Mouse (Mus musculus) hindbrain, embryonic 11.5 days (tissue): ENCODE measurements around the gene Arhgap4. TPM values are rescaled to one million over a fixed set of nuclear protein-coding genes. Genes with fewer than 3 reads are reported as not detected.

ENCODE experiments used
- ATAC-seq: fragments of 200-750 bp; cut with Nextera tagmentation; 2 replicates; pipeline ENCODE4 v1.8.0; 2017; ENCODE audit warnings: mild to moderate bottlenecking, moderate TSS enrichment, moderate library complexity; ENCODE audit not compliant: low FRiP score
- DNase-seq: peaks from one replicate; pipeline ENCODE4 v3.0.0-alpha.2; 2015; ENCODE audit warnings: low spot score
- H3K27ac ChIP-seq: fragments of 300-500 bp; sonication (generic); 2 replicates; pipeline ENCODE4 v1.5.1; 2014; ENCODE audit warnings: mild to moderate bottlenecking, low read depth, low read length
- H3K27me3 ChIP-seq: fragments of 300-500 bp; sonication (generic); 2 replicates; pipeline ENCODE4 v1.6.1; 2014; ENCODE audit warnings: mild to moderate bottlenecking, low read length, moderate library complexity, mixed read lengths; ENCODE audit not compliant: control insufficient read depth, insufficient read depth
- H3K36me3 ChIP-seq: fragments of 300-500 bp; sonication (generic); 2 replicates; pipeline ENCODE4 v1.6.1; 2014; ENCODE audit warnings: mild to moderate bottlenecking, low read length, moderate library complexity, mixed read lengths; ENCODE audit not compliant: control insufficient read depth, insufficient read depth
- H3K4me1 ChIP-seq: fragments of 300-500 bp; sonication (generic); replicated peaks from 2 replicates; pipeline ENCODE4 v1.6.1; 2014; ENCODE audit warnings: low read length, mixed read lengths; ENCODE audit not compliant: control insufficient read depth, insufficient read depth
- H3K4me2 ChIP-seq: fragments of 300-500 bp; sonication (generic); replicated peaks from 2 replicates; pipeline ENCODE4 v1.6.1; 2014; ENCODE audit warnings: mild to moderate bottlenecking, low read depth, low read length
- H3K4me3 ChIP-seq: fragments of 300-500 bp; sonication (generic); 2 replicates; pipeline ENCODE4 v1.5.1; 2014; ENCODE audit warnings: low read depth, low read length
- H3K9ac ChIP-seq: fragments of 300-500 bp; sonication (generic); 2 replicates; pipeline ENCODE4 v1.6.1; 2014; ENCODE audit warnings: low read depth, low read length
- H3K9me3 ChIP-seq: fragments of 300-500 bp; sonication (generic); 2 replicates; pipeline ENCODE4 v1.6.1; 2016; ENCODE audit warnings: low read length; ENCODE audit not compliant: control insufficient read depth
- WGBS: fragments of 180-500 bp; shearing (Covaris S2); extraction: QIAGEN DNeasy Blood & Tissue Kit; methylation state at CpG from one replicate; pipeline ENCODE4 v1.1.7; 2014; 5-methylcytosine and 5-hydroxymethylcytosine counted together
- polyA plus RNA-seq: library from polyadenylated mRNA; unstranded; fragments of >200 nt; fragmentation: Nextera tagmentation; extraction: Ambion mirVana; gene quantifications from 2 replicates; pipeline ENCODE4 v1.2.1, GENCODE M21; 2014

The Arhgap4 gene
- polyA plus RNA-seq = 0.99 and 2.3 TPM in 2 replicates

GRCm38 (mm10) chrX:73921823-73922549 is at the start of gene Arhgap4, which contains the start of gene Naa10:
Arhgap4 (minus strand) TSS chrX:73921870.
Naa10 (minus strand) TSS chrX:73921944.
- H3K4me1 ChIP-seq = no peaks in the 10 kb centered on the region
- no peaks in the 10 kb centered on the region for H3K27me3 ChIP-seq
- peak within 1 kb of the TSS; percentile 58 for H3K4me3 ChIP-seq
- ATAC-seq = peak; percentile 97
- H3K4me2 ChIP-seq = peak within 1 kb of the TSS; percentile 64
- WGBS = 16% methylated on average over 43 of the region's 43 CpGs
- H3K9ac ChIP-seq = peak within 1 kb of the TSS; percentile 72
- DNase-seq = peak; percentile 83
- no peaks in the 10 kb centered on the region for H3K9me3 ChIP-seq
- peak within 1 kb of the TSS; percentile 63 for H3K27ac ChIP-seq
- no peaks in the 10 kb centered on the region for H3K36me3 ChIP-seq

- Histone ChIP-seq H3K9me3 (no peaks in the 10 kb centered on the region), H3K4me2 (no peak overlapping the region), H3K27me3 (no peaks in the 10 kb centered on the region; the same call in 1 of the 2 replicates), H3K36me3 (no peaks in the 10 kb centered on the region), H3K4me1 (no peaks in the 10 kb centered on the region), H3K27ac (no peak overlapping the region), H3K4me3 (no peak overlapping the region), H3K9ac (no peak overlapping the region)
- no peak for DNase-seq
- ATAC-seq = no peak
These were observed 49.1 kb upstream of the Arhgap4 start for GRCm38 (mm10) chrX:73970781-73971180.

- no peaks in the 10 kb centered on the region for H3K36me3 ChIP-seq
- no peaks in the 10 kb centered on the region for H3K4me1 ChIP-seq
- no peaks in the 10 kb centered on the region for H3K9me3 ChIP-seq
- no peak overlapping the region for H3K4me2 ChIP-seq
- no peak overlapping the region for H3K4me3 ChIP-seq
- no peak overlapping the region for H3K9ac ChIP-seq
- WGBS = 89% methylated on average over 2 of the region's 2 CpGs
- no peaks in the 10 kb centered on the region; the same call in 1 of the 2 replicates for H3K27me3 ChIP-seq
- DNase-seq = no peak
- ATAC-seq = no peak
- H3K27ac ChIP-seq = no peak overlapping the region
These were observed 48.1 kb upstream of the Arhgap4 start for GRCm38 (mm10) chrX:73969729-73970128.

GRCm38 (mm10) chrX:73969167-73969566 is 47.5 kb upstream of the Arhgap4 start:
- 84% methylated on average over 1 of the region's 1 CpGs for WGBS
- H3K9me3 ChIP-seq = no peaks in the 10 kb centered on the region
- no peak overlapping the region for H3K27ac ChIP-seq
- H3K4me3 ChIP-seq = no peak overlapping the region
- H3K4me1 ChIP-seq = no peaks in the 10 kb centered on the region
- DNase-seq (no peak), ATAC-seq (no peak)
- no peaks in the 10 kb centered on the region for H3K36me3 ChIP-seq
- no peaks in the 10 kb centered on the region; the same call in 1 of the 2 replicates for H3K27me3 ChIP-seq
- H3K4me2 ChIP-seq = no peak overlapping the region
- no peak overlapping the region for H3K9ac ChIP-seq

GRCm38 (mm10) chrX:73967177-73968075 is 45.8 kb upstream of the Arhgap4 start:
- Histone ChIP-seq H3K27me3 (no peaks in the 10 kb centered on the region; the same call in 1 of the 2 replicates), H3K27ac (peak overlapping the region; percentile 97), H3K9me3 (no peaks in the 10 kb centered on the region), H3K9ac (peak overlapping the region; percentile 80), H3K4me3 (peak overlapping the region; percentile 70), H3K4me2 (peak overlapping the region; percentile 40), H3K4me1 (no peaks in the 10 kb centered on the region), H3K36me3 (no peaks in the 10 kb centered on the region)
- ATAC-seq (peak; percentile 89), DNase-seq (peak; percentile 89)
- 14% methylated on average over 59 of the region's 60 CpGs for WGBS

GRCm38 (mm10) chrX:73966248-73967176 is 44.8 kb upstream of the Arhgap4 start, which contains the start of gene Hcfc1:
Hcfc1 (minus strand) TSS chrX:73966357.
- Histone ChIP-seq H3K9me3 (no peaks in the 10 kb centered on the region), H3K4me2 (peak within 1 kb of the TSS; percentile 55), H3K4me3 (peak within 1 kb of the TSS; percentile 70), H3K27me3 (no peaks in the 10 kb centered on the region; the same call in 1 of the 2 replicates), H3K9ac (peak within 1 kb of the TSS; percentile 80), H3K4me1 (no peaks in the 10 kb centered on the region), H3K36me3 (no peaks in the 10 kb centered on the region), H3K27ac (peak within 1 kb of the TSS; percentile 97)
- WGBS = 16% methylated on average over 52 of the region's 58 CpGs
- ATAC-seq (peak; percentile 85), DNase-seq (peak; percentile 82)

GRCm38 (mm10) chrX:73965307-73965706 is 43.6 kb upstream of the Arhgap4 start:
- H3K36me3 ChIP-seq = no peaks in the 10 kb centered on the region
- peak overlapping the region; percentile 70 for H3K4me3 ChIP-seq
- no peaks in the 10 kb centered on the region for H3K4me1 ChIP-seq
- H3K27ac ChIP-seq = 0 out of 2 replicates have a peak overlapping the region, but pooled peaks have one; percentile 97
- WGBS = 15% methylated on average over 20 of the region's 20 CpGs
- no peaks in the 10 kb centered on the region; the same call in 1 of the 2 replicates for H3K27me3 ChIP-seq
- ATAC-seq (no peak), DNase-seq (peak; percentile 37)
- H3K4me2 ChIP-seq = peak overlapping the region; percentile 55
- peak overlapping the region; percentile 80 for H3K9ac ChIP-seq
- H3K9me3 ChIP-seq = no peaks in the 10 kb centered on the region

GRCm38 (mm10) chrX:73964363-73964762 is 42.7 kb upstream of the Arhgap4 start:
- Histone ChIP-seq H3K4me2 (peak overlapping the region; percentile 55), H3K4me3 (peak overlapping the region; percentile 70), H3K4me1 (no peaks in the 10 kb centered on the region), H3K9me3 (no peaks in the 10 kb centered on the region), H3K27ac (no peak overlapping the region), H3K36me3 (no peaks in the 10 kb centered on the region), H3K9ac (peak overlapping the region; percentile 31; the same call in 1 of the 2 replicates), H3K27me3 (no peaks in the 10 kb centered on the region; the same call in 1 of the 2 replicates)
- WGBS = 60% methylated on average over 3 of the region's 3 CpGs
- ATAC-seq = no peak
- DNase-seq = no peak
